Mouse (Mus musculus) myocyte (in vitro differentiated cells): Measurements from ENCODE around the gene Lrrc20. TPM values are rescaled to one million over a fixed set of nuclear protein-coding genes. Genes with fewer than 3 reads are reported as not detected.

Experiments used
- H3K27me3 ChIP-seq: one replicate; pipeline ENCODE4 v1.6.1; 2011; ENCODE audit not compliant: control insufficient read depth, insufficient read depth, insufficient read length
- H3K36me3 ChIP-seq: one replicate; pipeline ENCODE4 v1.6.1; 2011; ENCODE audit not compliant: control insufficient read depth, insufficient read depth
- H3K4me2 ChIP-seq: one replicate; pipeline ENCODE4 v1.6.1; 2011; ENCODE audit warnings: low read depth, control low read depth
- H3K4me3 ChIP-seq: one replicate; pipeline ENCODE4 v1.5.1; 2011; ENCODE audit warnings: mild to moderate bottlenecking, control low read depth, moderate library complexity
- H3K79me2 ChIP-seq: one replicate; pipeline ENCODE4 v1.6.1; 2011; ENCODE audit not compliant: control insufficient read depth, insufficient read depth
- H3ac ChIP-seq: one replicate; pipeline ENCODE4 v1.6.1; 2011; ENCODE audit not compliant: control insufficient read depth, insufficient read length
- CEBPB ChIP-seq: IDR thresholded peaks from 2 replicates; pipeline ENCODE4 v1.6.1; 2011; ENCODE audit warnings: mild to moderate bottlenecking, moderate library complexity; ENCODE audit not compliant: poor library complexity, insufficient read depth, severe bottlenecking
- E2F4 ChIP-seq: IDR thresholded peaks from one replicate; pipeline ENCODE4 v1.6.1; 2011; ENCODE audit warnings: mild to moderate bottlenecking, control low read depth, moderate library complexity; ENCODE audit not compliant: insufficient read depth
- MAX ChIP-seq: IDR thresholded peaks from one replicate; pipeline ENCODE4 v1.6.1; 2011; ENCODE audit warnings: low read depth, mild to moderate bottlenecking, control low read depth
- MYOD1 ChIP-seq, 3 experiments: IDR thresholded peaks; one replicate each; pipeline ENCODE4 v1.6.1; 2011; ENCODE audit warnings: control low read depth in 2 of 3, low read depth in 2 of 3, mild to moderate bottlenecking in 2 of 3, moderate library complexity in 1 of 3; ENCODE audit not compliant: insufficient read length in 2 of 3, control insufficient read depth in 1 of 3
- MYOG ChIP-seq, 3 experiments: IDR thresholded peaks; one replicate each; pipeline ENCODE4 v1.6.1; 2011; ENCODE audit warnings: control low read depth in 2 of 3, low read depth in 2 of 3, mild to moderate bottlenecking in 2 of 3; ENCODE audit not compliant: insufficient read length in 2 of 3, control insufficient read depth in 1 of 3, insufficient read depth in 1 of 3
- POLR2A ChIP-seq: IDR thresholded peaks from one replicate; pipeline ENCODE4 v1.6.1; 2011; ENCODE audit warnings: low read depth, mild to moderate bottlenecking, control low read depth, moderate library complexity; ENCODE audit not compliant: insufficient read length
- POLR2AphosphoS2 ChIP-seq: IDR thresholded peaks from one replicate; pipeline ENCODE4 v1.6.1; 2011; ENCODE audit warnings: low read depth, control low read depth; ENCODE audit not compliant: insufficient read length
- REST ChIP-seq: IDR thresholded peaks from one replicate; pipeline ENCODE4 v1.6.1; 2011; ENCODE audit warnings: mild to moderate bottlenecking, control low read depth, moderate library complexity; ENCODE audit not compliant: insufficient read depth, insufficient read length
- SRF ChIP-seq: IDR thresholded peaks from one replicate; pipeline ENCODE4 v1.6.1; 2011; ENCODE audit warnings: low read depth; ENCODE audit not compliant: control insufficient read depth, insufficient read length
- TCF12 ChIP-seq: IDR thresholded peaks from one replicate; pipeline ENCODE4 v1.6.1; 2011; ENCODE audit warnings: mild to moderate bottlenecking, control low read depth; ENCODE audit not compliant: poor library complexity, insufficient read depth, severe bottlenecking
- TCF3 ChIP-seq: IDR thresholded peaks from one replicate; pipeline ENCODE4 v1.6.1; 2011; ENCODE audit warnings: low read depth, control low read depth; ENCODE audit not compliant: insufficient read length
- USF1 ChIP-seq: IDR thresholded peaks from one replicate; pipeline ENCODE4 v1.6.1; 2011; ENCODE audit warnings: low read depth, mild to moderate bottlenecking, control low read depth, moderate library complexity
- polyA plus RNA-seq: library from polyadenylated mRNA; unstranded; fragments of >200 nt; fragmentation: generic; extraction: Trizol; gene quantifications from one replicate; pipeline ENCODE4 v1.2.1, GENCODE M21; 2012; ENCODE audit warnings: missing spikeins

Gene Lrrc20
- polyA plus RNA-seq, 1 experiment = 20.4 TPM

GRCm38 (mm10) chr10:61512215-61512889, 36.8 kb downstream of the Lrrc20 start:
- TF ChIP-seq SRF (no peak), REST (no peak), USF1 (no peak), MAX (no peak), E2F4 (no peak), POLR2A (no peak), TCF3 (no peak), CEBPB (no peak), POLR2AphosphoS2 (no peak), TCF12 (no peak), MYOD1 (IDR thresholded peaks at IDR 0.05; ENCODE audit: control insufficient read depth in 1 of 3, insufficient read length in 2 of 3, low read depth in 2 of 3) (no peak), MYOG (IDR thresholded peaks at IDR 0.05; ENCODE audit: control insufficient read depth in 1 of 3, insufficient read depth in 1 of 3, insufficient read length in 2 of 3, low read depth in 2 of 3) (no peak)
- H3K4me2 ChIP-seq = no peak overlapping the region
- H3K36me3 ChIP-seq = no peaks in the 10 kb centered on the region
- H3ac ChIP-seq = no peak overlapping the region
- no peaks in the 10 kb centered on the region for H3K27me3 ChIP-seq
- H3K4me3 ChIP-seq = no peak overlapping the region
- no peaks in the 10 kb centered on the region for H3K79me2 ChIP-seq

GRCm38 (mm10) chr10:61516866-61517265, 41.3 kb downstream of the Lrrc20 start:
- no peaks in the 10 kb centered on the region for H3K36me3 ChIP-seq
- H3K4me2 ChIP-seq = no peak overlapping the region
- H3ac ChIP-seq = no peak overlapping the region
- TF ChIP-seq MYOG (IDR thresholded peaks at IDR 0.05; ENCODE audit: control insufficient read depth in 1 of 3, insufficient read depth in 1 of 3, insufficient read length in 2 of 3, low read depth in 2 of 3) = no peak
- TF ChIP-seq POLR2A = no peak
- TF ChIP-seq POLR2AphosphoS2 = no peak
- TF ChIP-seq TCF3 = no peak
- TF ChIP-seq TCF12 = no peak
- no peak for TF ChIP-seq MYOD1 (IDR thresholded peaks at IDR 0.05; ENCODE audit: control insufficient read depth in 1 of 3, insufficient read length in 2 of 3, low read depth in 2 of 3)
- no peak for TF ChIP-seq MAX
- no peaks in the 10 kb centered on the region for H3K27me3 ChIP-seq
- no peaks in the 10 kb centered on the region for H3K79me2 ChIP-seq
- no peak overlapping the region for H3K4me3 ChIP-seq

GRCm38 (mm10) chr10:61517296-61518071, 41.9 kb downstream of the Lrrc20 start:
- Histone ChIP-seq H3K4me2 (no peak overlapping the region), H3ac (no peak overlapping the region), H3K4me3 (no peak overlapping the region), H3K27me3 (no peaks in the 10 kb centered on the region), H3K79me2 (no peaks in the 10 kb centered on the region), H3K36me3 (no peaks in the 10 kb centered on the region)
- no peak for TF ChIP-seq USF1
- no peak for TF ChIP-seq REST
- no peak for TF ChIP-seq TCF3
- no peak for TF ChIP-seq MYOG (IDR thresholded peaks at IDR 0.05; ENCODE audit: control insufficient read depth in 1 of 3, insufficient read depth in 1 of 3, insufficient read length in 2 of 3, low read depth in 2 of 3)
- TF ChIP-seq TCF12 = no peak
- TF ChIP-seq POLR2A = no peak
- no peak for TF ChIP-seq POLR2AphosphoS2
- TF ChIP-seq MYOD1 (IDR thresholded peaks at IDR 0.05; ENCODE audit: control insufficient read depth in 1 of 3, insufficient read length in 2 of 3, low read depth in 2 of 3) = no peak
- no peak for TF ChIP-seq SRF
- no peak for TF ChIP-seq E2F4
- TF ChIP-seq MAX = no peak
- TF ChIP-seq CEBPB = no peak

GRCm38 (mm10) chr10:61518320-61518719, 42.7 kb downstream of the Lrrc20 start:
- Histone ChIP-seq H3K27me3 (no peaks in the 10 kb centered on the region), H3K4me3 (no peak overlapping the region), H3K79me2 (no peaks in the 10 kb centered on the region), H3K4me2 (no peak overlapping the region), H3ac (no peak overlapping the region), H3K36me3 (no peaks in the 10 kb centered on the region)
- TF ChIP-seq MYOG (IDR thresholded peaks at IDR 0.05; ENCODE audit: control insufficient read depth in 1 of 3, insufficient read depth in 1 of 3, insufficient read length in 2 of 3, low read depth in 2 of 3) (no peak), TCF12 (no peak), USF1 (no peak), CEBPB (no peak), MAX (no peak), REST (no peak), POLR2A (no peak), SRF (no peak), E2F4 (no peak), MYOD1 (IDR thresholded peaks at IDR 0.05; ENCODE audit: control insufficient read depth in 1 of 3, insufficient read length in 2 of 3, low read depth in 2 of 3) (no peak), TCF3 (no peak), POLR2AphosphoS2 (no peak)
